Mouse (Mus musculus) megakaryocyte-erythroid progenitor cell, adult 5-6 weeks (primary cell): ENCODE results near the gene Arntl. TPM values are rescaled to one million over a fixed set of nuclear protein-coding genes. Genes with fewer than 3 reads are reported as not detected.

Experiments used
- ATAC-seq: replicated peaks from 2 replicates; pipeline ENCODE4 v1.8.0; 2016; ENCODE audit warnings: mild to moderate bottlenecking, inconsistent platforms; ENCODE audit not compliant: severe bottlenecking, poor library complexity, low FRiP score, low TSS enrichment
- total RNA-seq, 2 experiments: library from RNA; stranded (forward) in 1 of 2; stranded (reverse) in 1 of 2; fragments of 200-1000, 215-1000 nt in 1 of 2; fragments of >200 nt in 1 of 2; fragmentation: Nextera tagmentation in 1 of 2; gene quantifications; 2 replicates each; pipeline ENCODE4 v1.2.3; 2014 to 2017

Gene Arntl
- total RNA-seq, 2 experiments from 2014 or later, result 8.2 to 28.0 TPM

DNA sequence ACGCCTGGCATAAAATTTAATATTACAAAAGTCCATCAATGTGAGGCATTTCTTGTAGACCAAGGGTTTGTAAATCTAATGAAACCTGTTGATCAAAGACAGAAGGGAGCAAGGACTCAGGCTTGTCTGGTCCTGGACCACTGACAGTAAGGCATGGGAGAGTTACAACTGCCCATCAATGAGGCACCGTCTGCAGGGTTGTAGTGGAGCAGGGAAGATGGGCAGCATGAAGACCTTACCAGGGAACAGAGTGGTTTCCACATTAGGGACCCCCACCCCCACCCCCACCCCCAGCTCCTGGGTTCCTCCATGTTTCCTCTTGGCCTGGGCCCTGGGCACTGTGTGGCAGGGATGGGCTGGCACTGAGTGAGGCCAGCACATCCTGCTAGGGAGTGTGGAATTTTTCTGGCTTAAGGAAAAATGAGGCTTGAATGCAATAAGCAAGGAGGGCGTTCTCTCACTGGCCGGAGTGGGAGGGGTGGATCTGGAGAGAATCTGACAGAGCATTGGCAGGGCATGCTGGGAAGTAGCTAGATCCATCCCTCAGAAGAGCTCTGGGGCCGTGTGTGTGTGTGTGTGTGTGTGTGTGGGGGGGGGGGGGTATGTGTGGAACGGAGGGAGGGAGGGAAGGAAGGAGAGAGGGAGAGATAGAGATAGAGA, 65.2 kb downstream of the Arntl start:
- no peak for ATAC-seq

DNA sequence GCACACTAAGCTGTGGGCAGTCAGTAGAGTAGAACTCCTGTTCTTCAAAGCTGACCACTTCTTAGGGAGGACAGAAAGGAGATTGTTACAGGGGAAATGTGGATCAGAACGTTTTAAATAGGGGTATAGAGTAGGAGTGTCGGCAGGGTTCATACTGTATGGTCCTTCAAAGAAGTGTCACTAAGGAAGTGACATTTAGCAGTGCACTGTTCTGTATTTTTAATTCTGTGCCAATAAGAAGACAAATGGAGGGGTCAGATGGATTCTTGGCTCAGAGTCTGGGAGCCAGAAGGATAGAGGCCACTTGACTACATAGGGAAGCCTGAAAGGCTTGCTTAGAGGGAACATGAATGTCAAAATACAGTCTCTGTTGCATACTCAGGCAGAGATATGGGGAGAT, 70.0 kb downstream of the Arntl start:
- ATAC-seq, result no peak

DNA sequence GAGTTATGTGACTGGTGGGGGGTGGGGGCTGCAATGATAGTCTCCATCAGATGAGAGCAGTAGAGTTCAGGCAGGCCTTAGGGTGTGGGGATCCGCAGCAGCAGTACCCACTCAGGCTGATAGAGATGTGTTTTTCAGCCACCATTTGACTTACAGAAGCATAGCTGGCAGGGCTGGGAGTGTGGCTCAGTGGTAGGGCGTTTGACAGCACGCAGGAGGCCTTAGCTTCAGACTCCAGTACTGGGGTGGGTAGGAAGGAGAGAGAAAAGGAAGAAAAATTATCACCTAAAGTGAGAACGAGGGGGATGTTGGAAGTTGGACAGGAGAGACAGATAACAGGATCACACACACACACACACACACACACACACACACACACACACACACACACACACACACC, 71.2 kb downstream of the Arntl start:
- ATAC-seq, result no peak

DNA sequence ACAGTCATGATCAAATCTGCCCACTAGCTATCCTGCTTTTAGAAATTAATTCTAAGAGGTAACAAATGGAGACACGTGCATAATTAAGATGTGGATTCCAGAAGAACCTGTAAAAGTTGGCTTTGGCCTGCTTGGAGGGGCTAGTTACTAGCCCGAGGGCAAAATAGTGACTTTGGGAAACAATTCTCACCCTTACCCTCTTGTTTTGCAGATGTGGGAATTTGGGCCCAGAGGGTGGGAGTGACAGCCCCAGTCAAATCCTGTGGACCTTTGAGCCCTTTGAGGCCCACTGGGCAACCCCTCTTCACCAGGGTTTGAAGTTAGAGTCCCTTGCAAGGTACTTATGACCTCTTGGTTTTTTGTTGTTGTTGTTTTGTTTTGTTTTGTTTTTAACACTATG, 72.0 kb downstream of the Arntl start:
- no peak for ATAC-seq

DNA sequence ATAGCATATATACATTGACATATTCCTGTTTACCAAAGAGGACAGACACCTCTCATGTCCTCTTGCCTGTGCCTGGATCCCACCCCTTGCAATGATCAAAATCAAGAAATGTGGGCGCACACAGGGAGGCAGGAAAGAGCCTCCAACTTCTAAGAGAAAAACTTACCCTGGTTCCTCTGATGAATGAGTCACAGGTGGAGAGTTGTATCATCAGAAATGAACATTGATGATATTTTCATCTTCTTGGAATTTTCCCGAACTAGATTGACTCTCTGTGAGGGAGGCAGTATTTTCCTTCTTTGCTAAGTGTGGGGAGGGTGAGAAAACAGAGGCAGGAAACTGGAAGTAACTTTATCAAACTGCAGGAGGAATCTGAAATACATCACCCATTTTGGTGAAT, 78.1 kb downstream of the Arntl start:
- no peak for ATAC-seq

DNA sequence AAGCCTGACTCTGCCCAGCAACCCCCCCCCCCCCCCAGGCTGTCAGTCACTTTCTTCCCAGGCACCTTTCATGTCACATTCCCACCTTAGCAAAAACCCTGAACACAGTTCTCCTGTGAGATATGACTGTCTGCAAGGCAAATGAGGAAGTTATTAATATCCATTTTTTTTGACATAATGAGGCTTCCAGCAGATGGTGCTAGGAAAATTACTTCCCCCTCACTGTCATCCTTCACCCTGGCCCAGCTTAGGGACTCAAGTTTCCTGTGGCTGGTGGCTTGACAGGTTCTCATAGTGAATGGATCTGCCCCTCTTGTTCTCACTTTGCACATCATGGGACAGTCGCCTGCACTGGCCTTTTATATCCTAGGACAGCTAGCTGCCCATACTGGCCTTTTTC, 81.9 kb downstream of the Arntl start:
- no peak for ATAC-seq

DNA sequence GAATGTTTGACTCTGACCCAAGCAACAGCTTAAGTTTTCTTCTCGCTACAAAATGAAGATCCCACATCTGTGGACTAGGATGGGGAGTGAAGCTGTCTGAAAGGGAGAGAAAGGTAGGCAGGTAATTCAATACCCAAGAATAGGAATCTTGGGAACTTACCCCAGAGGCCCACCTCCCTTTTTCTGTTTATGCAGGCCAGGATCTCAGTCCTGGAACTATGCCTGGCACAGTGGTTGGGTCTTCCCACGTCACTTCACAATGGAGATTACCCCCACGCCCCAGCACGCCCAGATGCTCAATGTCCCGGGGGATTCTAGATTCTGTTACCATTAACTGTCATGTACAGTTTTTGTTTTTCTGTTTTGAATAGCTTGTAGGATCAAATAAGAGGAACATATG, 84.5 kb downstream of the Arntl start:
- ATAC-seq, result no peak

DNA sequence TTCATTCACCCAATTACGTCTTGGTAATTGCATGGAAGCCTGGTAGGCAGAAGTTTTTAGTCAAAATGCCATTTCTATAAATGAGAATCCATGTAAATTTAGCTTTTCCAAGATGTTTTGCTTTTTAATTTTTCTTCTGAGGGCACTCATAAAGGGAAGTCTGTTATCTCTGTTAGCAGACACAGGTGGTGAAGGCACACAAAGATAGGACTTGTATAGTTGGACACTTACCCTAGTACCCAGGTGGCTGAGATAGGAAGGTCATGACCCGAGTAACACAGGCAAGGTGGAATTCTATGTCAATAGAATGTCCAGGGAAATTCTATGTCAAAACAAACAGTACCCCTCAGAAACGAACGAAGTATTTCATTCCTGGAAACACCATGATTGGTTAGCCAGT, 84.9 kb downstream of the Arntl start:
- peak; percentile 36 for ATAC-seq

DNA sequence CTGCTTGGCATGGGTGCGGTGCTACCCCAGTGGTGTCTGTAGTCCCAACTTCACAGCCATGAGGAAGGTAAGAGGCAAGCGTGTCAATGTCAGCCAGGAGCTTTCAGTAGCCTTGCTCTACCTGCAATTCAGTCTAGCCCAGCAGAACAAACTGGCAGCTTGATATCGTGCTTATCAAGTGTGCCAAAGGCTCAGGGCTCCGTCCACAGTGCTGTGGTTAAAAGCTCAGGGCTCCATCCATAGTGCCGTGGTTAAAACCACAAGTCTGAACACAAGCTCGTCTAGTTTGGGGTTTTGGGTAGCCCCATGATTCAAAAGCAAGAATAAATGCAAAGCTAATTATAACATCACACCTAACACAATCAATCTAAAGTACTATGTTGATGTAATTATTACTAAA, 87.3 kb downstream of the Arntl start:
- ATAC-seq, result peak; percentile 70

DNA sequence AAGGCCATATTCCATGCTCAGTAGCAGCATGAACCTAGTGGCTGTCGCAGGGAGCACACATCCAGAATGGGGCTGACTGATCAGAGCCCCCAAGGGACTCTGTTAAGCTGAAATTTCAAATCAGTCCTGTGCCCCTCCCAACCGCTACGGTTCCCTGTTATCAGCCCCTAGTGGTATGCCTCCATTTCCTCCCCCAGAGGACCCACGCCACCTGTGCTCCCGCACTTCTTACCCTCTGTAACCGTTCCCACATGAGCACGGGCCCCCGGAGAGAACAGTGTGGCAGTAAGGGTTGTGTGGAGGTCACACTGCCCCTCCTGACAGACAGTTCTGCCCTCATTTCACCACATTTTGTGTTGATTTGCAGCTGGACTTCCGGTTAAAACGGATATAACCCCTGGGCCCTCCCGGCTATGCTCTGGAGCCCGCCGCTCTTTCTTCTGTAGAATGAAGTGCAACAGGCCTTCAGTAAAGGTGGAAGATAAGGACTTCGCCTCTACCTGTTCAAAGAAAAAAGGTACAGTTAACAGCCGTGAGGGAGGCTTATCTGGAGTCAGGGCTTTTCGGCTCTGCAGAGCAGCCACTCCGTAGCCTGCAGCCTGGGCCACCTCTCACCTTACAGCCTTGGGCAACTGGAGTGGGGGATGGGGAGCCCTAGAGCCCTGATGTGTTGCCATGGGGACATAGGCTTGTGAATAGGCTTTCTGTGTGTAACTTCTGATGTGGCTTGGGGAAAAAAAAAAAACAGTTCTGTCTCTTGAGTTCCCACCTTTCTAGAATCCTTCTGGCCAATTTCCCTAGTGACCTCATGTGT, 88.0 kb downstream of the Arntl start:
- peak; percentile 76 for ATAC-seq

DNA sequence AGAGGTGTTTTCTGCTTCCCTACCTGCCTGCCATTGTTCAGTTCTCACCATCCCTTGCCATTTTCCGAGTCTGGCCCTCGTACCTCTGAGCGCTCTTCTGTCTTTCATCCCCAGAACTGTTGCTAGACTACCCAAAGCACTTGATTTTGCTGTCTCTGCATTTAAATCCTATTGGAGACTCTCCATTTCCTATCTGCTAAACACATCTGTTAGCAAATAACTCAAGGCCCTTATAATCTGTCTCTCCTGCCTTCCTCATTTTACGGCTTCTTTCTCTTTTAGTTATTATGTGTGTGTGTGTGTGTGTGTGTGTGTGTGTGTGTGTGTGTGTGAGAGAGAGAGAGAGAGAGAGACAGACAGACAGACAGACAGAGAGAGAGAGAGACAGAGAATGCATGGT, 90.5 kb downstream of the Arntl start:
- ATAC-seq, result no peak; the same call in 1 of the 2 replicates

DNA sequence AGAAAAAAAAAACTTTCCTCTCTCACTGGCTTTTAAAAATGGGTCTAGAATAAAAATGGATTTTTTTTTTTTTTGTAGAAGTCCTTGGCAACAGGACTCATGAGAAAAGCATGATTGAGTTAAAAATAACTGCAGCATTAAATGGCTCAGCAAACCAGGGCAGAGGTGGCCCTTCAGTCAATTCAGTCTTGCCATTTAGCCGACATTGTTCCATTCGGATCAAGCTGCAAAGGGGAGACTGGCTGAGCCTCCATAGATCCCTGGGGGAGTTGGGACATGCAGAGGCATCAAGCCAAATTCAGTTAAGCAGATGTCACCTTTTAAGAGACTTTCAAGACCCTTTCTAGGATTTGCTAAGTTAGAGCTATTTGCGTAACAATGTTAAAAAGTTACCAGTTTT, 102.9 kb downstream of the Arntl start:
- ATAC-seq, result no peak

DNA sequence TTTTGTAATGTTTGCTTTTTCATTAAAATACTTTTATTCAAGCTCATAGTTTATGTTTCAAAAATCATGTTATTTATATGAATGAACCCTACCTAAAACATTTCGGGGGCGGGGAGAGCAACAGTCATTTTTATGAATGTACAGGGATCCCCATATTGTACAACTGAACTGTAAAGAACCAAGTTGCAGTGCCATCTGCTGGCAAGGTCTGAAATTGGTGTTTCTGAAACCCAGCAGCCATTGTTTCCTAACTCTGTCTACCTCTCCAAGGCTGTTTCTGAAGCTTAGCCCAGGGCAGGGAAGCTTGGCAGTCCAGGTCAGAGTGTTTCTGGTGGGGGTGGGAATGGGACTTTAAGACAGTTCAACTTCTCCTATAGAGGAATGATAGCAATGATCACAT, 104.5 kb downstream of the Arntl start:
- peak; percentile 93 for ATAC-seq

DNA sequence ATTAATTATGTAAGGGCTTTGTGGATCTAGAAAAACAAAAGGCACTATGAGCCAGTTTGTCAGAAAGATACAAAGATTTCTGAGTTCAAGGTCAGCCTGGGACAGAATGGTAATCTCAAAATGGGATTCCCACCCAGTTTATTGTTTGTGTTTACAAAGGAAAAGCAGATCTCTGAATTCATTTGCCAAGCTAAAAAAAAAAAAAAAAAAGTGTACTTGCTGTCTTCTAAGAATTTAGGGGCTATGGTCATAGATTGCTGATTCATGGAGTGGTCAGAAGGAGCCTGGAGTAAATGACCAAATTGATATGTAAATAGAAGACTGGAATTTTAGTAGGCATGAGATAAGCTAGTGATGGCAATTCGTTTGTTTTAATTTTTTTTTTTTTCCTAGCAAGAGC, 112.9 kb downstream of the Arntl start:
- no peak for ATAC-seq

DNA sequence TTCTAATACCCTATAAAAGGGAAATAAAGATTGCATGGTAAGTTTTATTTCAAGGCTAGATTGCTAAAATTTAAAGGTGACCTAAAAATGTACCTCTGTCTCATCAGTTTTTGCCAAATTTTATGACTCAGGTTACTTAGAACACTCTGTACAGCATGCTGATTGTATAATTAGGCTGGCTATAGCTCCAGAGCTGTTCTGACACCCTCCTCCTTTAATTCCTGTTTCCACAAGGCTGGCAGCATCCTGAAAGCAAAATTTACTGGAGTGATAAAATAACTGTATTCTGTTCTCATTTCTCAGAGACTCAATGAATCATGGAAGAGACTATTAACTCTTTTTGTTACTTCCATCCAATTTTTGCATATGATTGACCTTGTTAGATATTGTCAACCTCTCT, 126.8 kb downstream of the Arntl start:
- no peak for ATAC-seq

DNA sequence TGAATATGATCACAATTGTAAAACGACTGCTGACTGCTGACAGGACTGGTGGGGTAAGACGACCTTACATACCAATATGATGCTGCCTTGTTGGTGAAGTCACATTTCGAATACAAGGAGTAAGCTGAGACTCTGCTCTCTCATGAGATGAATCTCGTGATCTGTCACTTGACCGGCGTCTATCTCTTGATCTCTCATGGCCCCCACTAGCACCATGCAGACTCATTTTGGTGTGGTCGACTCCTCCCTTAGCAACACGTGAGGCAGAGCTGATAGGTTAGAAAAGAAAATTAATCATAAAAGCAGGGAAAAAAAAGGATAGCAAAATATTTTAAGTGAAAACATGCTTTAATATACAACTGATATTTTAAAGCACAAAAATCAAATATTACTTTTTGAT, 128.0 kb downstream of the Arntl start:
- ATAC-seq, result no peak

DNA sequence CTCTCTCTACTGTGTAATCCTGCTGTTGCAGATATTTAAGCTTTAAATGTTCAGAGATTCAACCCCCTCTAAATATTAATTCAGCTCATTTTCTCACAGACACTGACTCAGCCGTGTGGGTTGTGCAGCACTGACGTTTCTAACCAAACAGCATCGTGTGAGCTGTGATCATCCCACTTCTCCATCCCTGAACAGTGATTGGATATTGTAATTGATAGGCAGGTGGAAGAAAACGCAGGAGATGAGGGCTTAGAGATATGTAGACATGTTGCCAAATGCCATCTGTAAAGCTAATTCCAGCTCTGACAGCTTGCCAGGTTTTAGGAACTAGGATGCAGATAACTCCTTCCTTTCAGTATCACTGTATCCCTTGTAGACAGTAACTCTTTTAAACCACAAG, 140.0 kb downstream of the Arntl start:
- ATAC-seq, result no peak

DNA sequence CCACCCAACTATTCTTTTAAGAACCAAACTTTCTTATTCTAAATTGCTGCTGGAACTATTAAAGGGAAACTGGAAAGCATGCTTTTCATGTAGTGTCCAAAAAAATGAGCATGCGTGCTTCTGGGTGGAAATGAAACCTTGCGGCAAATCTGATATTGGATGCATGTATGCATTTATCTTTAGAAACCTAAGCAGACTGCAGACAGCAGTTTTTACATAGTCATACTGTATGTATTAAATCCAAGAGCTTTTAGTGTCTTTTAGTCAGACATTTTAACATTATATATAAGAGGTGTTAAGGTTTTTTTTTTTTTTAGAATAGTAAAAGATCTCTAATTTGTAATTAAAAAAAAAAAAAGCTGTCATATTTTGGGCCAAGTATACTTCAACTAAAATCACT, 140.4 kb downstream of the Arntl start:
- no peak for ATAC-seq

DNA sequence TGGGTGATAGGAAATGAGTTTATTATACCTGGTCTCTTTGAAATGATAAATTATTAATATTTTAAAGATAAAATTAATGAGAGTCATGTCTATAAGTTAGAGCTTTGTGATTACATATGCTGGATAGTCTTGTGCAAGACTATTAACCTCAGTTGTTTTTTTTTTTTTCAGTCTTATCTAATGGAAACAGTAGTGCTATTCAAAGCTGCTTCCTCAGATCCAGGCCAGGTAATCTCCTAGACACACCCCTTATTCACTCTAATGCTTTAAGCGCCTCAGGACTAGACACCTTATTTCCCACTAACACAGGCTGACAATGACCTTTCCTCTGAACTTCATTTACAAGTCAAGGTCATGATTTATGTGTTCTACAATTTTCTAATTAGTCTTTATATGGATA, 141.8 kb downstream of the Arntl start:
- ATAC-seq, result peak; percentile 96
